Mouse (Mus musculus) myocyte (in vitro differentiated cells): ENCODE data around the gene Ccdc38.

ENCODE experiments used
- E2F4 ChIP-seq: IDR thresholded peaks from one replicate; pipeline ENCODE4 v1.6.1; 2011; ENCODE audit warnings: mild to moderate bottlenecking, control low read depth, moderate library complexity; ENCODE audit not compliant: insufficient read depth
- MAX ChIP-seq: IDR thresholded peaks from one replicate; pipeline ENCODE4 v1.6.1; 2011; ENCODE audit warnings: low read depth, mild to moderate bottlenecking, control low read depth
- MYOG ChIP-seq, 3 experiments: IDR thresholded peaks; one replicate each; pipeline ENCODE4 v1.6.1; 2011; ENCODE audit warnings: control low read depth in 2 of 3, low read depth in 2 of 3, mild to moderate bottlenecking in 2 of 3; ENCODE audit not compliant: insufficient read length in 2 of 3, control insufficient read depth in 1 of 3, insufficient read depth in 1 of 3
- POLR2A ChIP-seq: IDR thresholded peaks from one replicate; pipeline ENCODE4 v1.6.1; 2011; ENCODE audit warnings: low read depth, mild to moderate bottlenecking, control low read depth, moderate library complexity; ENCODE audit not compliant: insufficient read length
- USF1 ChIP-seq: IDR thresholded peaks from one replicate; pipeline ENCODE4 v1.6.1; 2011; ENCODE audit warnings: low read depth, mild to moderate bottlenecking, control low read depth, moderate library complexity

DNA sequence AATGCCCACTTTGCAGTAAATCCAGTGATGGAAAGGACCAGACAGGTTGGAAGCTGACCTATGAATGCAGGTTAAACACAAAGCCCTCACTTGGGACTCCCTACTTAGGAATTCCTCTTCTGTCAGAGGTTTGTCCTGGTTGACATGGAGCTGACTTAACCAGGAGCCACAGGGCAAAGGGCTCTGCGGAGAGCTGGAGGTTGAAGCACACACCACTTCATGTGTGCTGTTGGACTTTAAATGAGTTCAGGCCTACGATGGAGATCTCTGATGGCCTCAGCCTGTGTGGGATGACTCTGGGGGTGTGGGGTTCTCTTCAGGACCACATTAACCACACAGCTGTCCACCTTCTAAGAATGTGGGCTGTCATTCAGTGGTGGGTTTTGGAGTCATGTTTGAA is 2.1 kb upstream of the Ccdc38 start:
- TF ChIP-seq MAX (no peak), POLR2A (no peak), MYOG (IDR thresholded peaks at IDR 0.05; ENCODE audit: control insufficient read depth in 1 of 3, insufficient read depth in 1 of 3, insufficient read length in 2 of 3, low read depth in 2 of 3) (no peak), E2F4 (no peak), USF1 (no peak)
